Mouse (Mus musculus): ENCODE results near the gene Gm28308. TPM values are rescaled to one million over a fixed set of nuclear protein-coding genes. Genes with fewer than 3 reads are reported as not detected.

Gene Gm28308
- total RNA-seq, 2 experiments from 2014 or later, result not detected

- peak; percentile 33 for DNase-seq
Measured at GRCm38 (mm10) chr6:52246403-52246803, 33.3 kb upstream of the Gm28308 start.

- peak; percentile 17 for DNase-seq
Measured at GRCm38 (mm10) chr6:52245757-52246142, 32.6 kb upstream of the Gm28308 start, which contains the start of gene Hoxa11. Gene Hoxa11, minus strand, starts transcription at chr6:52245810.

- DNase-seq, result no peak
Measured at GRCm38 (mm10) chr6:52245040-52245756, 32.1 kb upstream of the Gm28308 start.

GRCm38 (mm10) chr6:52244471-52245039, 31.4 kb upstream of the Gm28308 start:
- DNase-seq, result no peak

GRCm38 (mm10) chr6:52243681-52244121, 30.6 kb upstream of the Gm28308 start:
- DNase-seq, result peak; percentile 8

GRCm38 (mm10) chr6:52242801-52243332, 29.7 kb upstream of the Gm28308 start:
- DNase-seq, result peak; percentile 9

- DNase-seq, result peak; percentile 4
Measured at GRCm38 (mm10) chr6:52241001-52241621, 28.0 kb upstream of the Gm28308 start.

- peak; percentile 94 for DNase-seq
Measured at GRCm38 (mm10) chr6:52240389-52241000, 27.4 kb upstream of the Gm28308 start, which contains the start of gene Hoxa10. Gene Hoxa10, minus strand, starts transcription at chr6:52240854.

GRCm38 (mm10) chr6:52239625-52240388, 26.7 kb upstream of the Gm28308 start:
- peak; percentile 53 for DNase-seq

GRCm38 (mm10) chr6:52238976-52239375, 25.8 kb upstream of the Gm28308 start:
- DNase-seq, result no peak

GRCm38 (mm10) chr6:52238155-52238545, 25.0 kb upstream of the Gm28308 start:
- DNase-seq, result peak; percentile 13

GRCm38 (mm10) chr6:52237346-52238154, 24.4 kb upstream of the Gm28308 start:
- DNase-seq, result peak; percentile 25

GRCm38 (mm10) chr6:52236806-52237205, 23.7 kb upstream of the Gm28308 start:
- DNase-seq, result no peak

- no peak for DNase-seq
Measured at GRCm38 (mm10) chr6:52235866-52236265, 22.7 kb upstream of the Gm28308 start.

GRCm38 (mm10) chr6:52235267-52235666, 22.1 kb upstream of the Gm28308 start:
- no peak for DNase-seq

GRCm38 (mm10) chr6:52234428-52235140, 21.4 kb upstream of the Gm28308 start:
- DNase-seq, result peak; percentile 65

GRCm38 (mm10) chr6:52233546-52234427, 20.6 kb upstream of the Gm28308 start:
- peak; percentile 85 for DNase-seq

GRCm38 (mm10) chr6:52232984-52233545, 19.9 kb upstream of the Gm28308 start:
- peak; percentile 40 for DNase-seq

GRCm38 (mm10) chr6:52232568-52232965, 19.4 kb upstream of the Gm28308 start:
- DNase-seq, result peak; percentile 54
